Mouse (Mus musculus) kidney, embryonic 14.5 days (tissue): ENCODE results near the gene Slc23a2. TPM values are rescaled to one million over a fixed set of nuclear protein-coding genes. Genes with fewer than 3 reads are reported as not detected.

Experiments
- ATAC-seq: fragments of 200-750 bp; cut with Nextera tagmentation; 2 replicates; pipeline ENCODE4 v1.8.0; 2017; ENCODE audit warnings: moderate number of reproducible peaks, mild to moderate bottlenecking, moderate TSS enrichment, moderate library complexity; ENCODE audit not compliant: low FRiP score, low TSS enrichment
- H3K27ac ChIP-seq: fragments of 300-500 bp; sonication (generic); 2 replicates; pipeline ENCODE4 v1.5.1; 2014; ENCODE audit warnings: low read depth, mild to moderate bottlenecking, low read length, moderate library complexity, mixed read lengths
- H3K27me3 ChIP-seq: fragments of 300-500 bp; sonication (generic); 2 replicates; pipeline ENCODE4 v1.6.1; 2014; ENCODE audit warnings: mild to moderate bottlenecking, low read length; ENCODE audit not compliant: control insufficient read depth, insufficient read depth
- H3K36me3 ChIP-seq: fragments of 300-500 bp; sonication (generic); 2 replicates; pipeline ENCODE4 v1.6.1; 2014; ENCODE audit warnings: low read length, mixed read lengths; ENCODE audit not compliant: control insufficient read depth, insufficient read depth
- H3K4me1 ChIP-seq: fragments of 300-500 bp; sonication (generic); 2 replicates; pipeline ENCODE4 v1.6.1; 2014; ENCODE audit warnings: low read length, mixed read lengths; ENCODE audit not compliant: control insufficient read depth, insufficient read depth
- H3K4me2 ChIP-seq: fragments of 300-500 bp; sonication (generic); replicated peaks from 2 replicates; pipeline ENCODE4 v1.6.1; 2014; ENCODE audit warnings: low read depth, mild to moderate bottlenecking, low read length
- H3K4me3 ChIP-seq: fragments of 300-500 bp; sonication (generic); 2 replicates; pipeline ENCODE4 v1.5.1; 2014; ENCODE audit warnings: mild to moderate bottlenecking, low read length
- H3K9ac ChIP-seq: fragments of 300-500 bp; sonication (generic); 2 replicates; pipeline ENCODE4 v1.6.1; 2014; ENCODE audit warnings: low read depth, mild to moderate bottlenecking, low read length, moderate library complexity
- H3K9me3 ChIP-seq: fragments of 300-500 bp; sonication (generic); 2 replicates; pipeline ENCODE4 v1.6.1; 2016; ENCODE audit warnings: low read length; ENCODE audit not compliant: control insufficient read depth
- WGBS: fragments of 180-500 bp; shearing (Covaris S2); extraction: QIAGEN DNeasy Blood & Tissue Kit; methylation state at CpG from one replicate; pipeline ENCODE4 v1.1.7; 2014; 5-methylcytosine and 5-hydroxymethylcytosine counted together
- polyA plus RNA-seq: library from polyadenylated mRNA; unstranded; fragments of >200 nt; fragmentation: Nextera tagmentation; extraction: Ambion mirVana; gene quantifications from 2 replicates; pipeline ENCODE4 v1.2.1, GENCODE M21; 2014

Gene Slc23a2
- polyA plus RNA-seq, 1 experiment from 2014 or later, result 18.0 TPM

- 67% methylated on average over 2 of the region's 2 CpGs for WGBS
Observed at GRCm38 (mm10) chr2:132111905-132112304, 33.0 kb downstream of the Slc23a2 start.

GRCm38 (mm10) chr2:132111266-132111665 lies 33.6 kb downstream of the Slc23a2 start:
- Histone ChIP-seq H3K9ac (no peak overlapping the region), H3K4me3 (no peak overlapping the region), H3K27me3 (no peaks in the 10 kb centered on the region), H3K4me2 (no peak overlapping the region), H3K9me3 (no peaks in the 10 kb centered on the region), H3K36me3 (no peaks in the 10 kb centered on the region), H3K4me1 (peaks cover 26% of the 10 kb centered on the region; the same call in 1 of the 2 replicates), H3K27ac (no peak overlapping the region)
- WGBS, result 48% methylated on average over 9 of the region's 9 CpGs
- 0 out of 2 replicates have a peak, but pooled peaks have one; percentile 9 for ATAC-seq

More at GRCm38 (mm10) chr2:132111905-132112304, 33.0 kb downstream of the Slc23a2 start:
- no peak for ATAC-seq
- H3K36me3 ChIP-seq, result no peaks in the 10 kb centered on the region
- H3K4me3 ChIP-seq, result no peak overlapping the region
- no peak overlapping the region for H3K9ac ChIP-seq
- H3K27ac ChIP-seq, result no peak overlapping the region
- H3K4me1 ChIP-seq, result peaks cover 23% of the 10 kb centered on the region; the same call in 1 of the 2 replicates
- H3K9me3 ChIP-seq, result no peaks in the 10 kb centered on the region
- H3K27me3 ChIP-seq, result no peaks in the 10 kb centered on the region
- no peak overlapping the region for H3K4me2 ChIP-seq

GRCm38 (mm10) chr2:132110702-132111101 lies 34.2 kb downstream of the Slc23a2 start:
- WGBS, result 45% methylated on average over 3 of the region's 3 CpGs
- no peak overlapping the region for H3K27ac ChIP-seq
- H3K4me2 ChIP-seq, result no peak overlapping the region
- no peaks in the 10 kb centered on the region for H3K36me3 ChIP-seq
- H3K4me1 ChIP-seq, result peaks cover 28% of the 10 kb centered on the region; the same call in 1 of the 2 replicates
- no peak overlapping the region for H3K4me3 ChIP-seq
- no peak overlapping the region for H3K9ac ChIP-seq
- no peaks in the 10 kb centered on the region for H3K27me3 ChIP-seq
- no peaks in the 10 kb centered on the region for H3K9me3 ChIP-seq
- ATAC-seq, result no peak

- H3K36me3 ChIP-seq, result no peaks in the 10 kb centered on the region
- no peaks in the 10 kb centered on the region for H3K9me3 ChIP-seq
- H3K4me3 ChIP-seq, result no peak overlapping the region
- no peak overlapping the region for H3K27ac ChIP-seq
- no peak overlapping the region for H3K4me2 ChIP-seq
- 91% methylated on average over 9 of the region's 9 CpGs for WGBS
- no peak overlapping the region for H3K9ac ChIP-seq
- no peaks in the 10 kb centered on the region for H3K27me3 ChIP-seq
- H3K4me1 ChIP-seq, result peaks cover 14% of the 10 kb centered on the region; the same call in 1 of the 2 replicates
- no peak for ATAC-seq
Observed at GRCm38 (mm10) chr2:132108988-132109387, 35.9 kb downstream of the Slc23a2 start.

- 49% methylated on average over 9 of the region's 9 CpGs for WGBS
- peaks cover 26% of the 10 kb centered on the region; the same call in 1 of the 2 replicates for H3K4me1 ChIP-seq
- no peak for ATAC-seq
- no peaks in the 10 kb centered on the region for H3K9me3 ChIP-seq
- no peaks in the 10 kb centered on the region for H3K36me3 ChIP-seq
- no peak overlapping the region for H3K9ac ChIP-seq
- H3K27me3 ChIP-seq, result no peaks in the 10 kb centered on the region
- no peak overlapping the region for H3K4me2 ChIP-seq
- no peak overlapping the region; the same call in 1 of the 2 replicates for H3K27ac ChIP-seq
- no peak overlapping the region for H3K4me3 ChIP-seq
Observed at GRCm38 (mm10) chr2:132107611-132108010, 37.3 kb downstream of the Slc23a2 start.

GRCm38 (mm10) chr2:132106069-132106468 lies 38.8 kb downstream of the Slc23a2 start:
- H3K4me1 ChIP-seq, result peaks cover 28% of the 10 kb centered on the region; the same call in 1 of the 2 replicates
- no peaks in the 10 kb centered on the region for H3K36me3 ChIP-seq
- H3K27me3 ChIP-seq, result no peaks in the 10 kb centered on the region
- 58% methylated on average over 5 of the region's 5 CpGs for WGBS
- no peaks in the 10 kb centered on the region for H3K9me3 ChIP-seq
- no peak overlapping the region for H3K4me2 ChIP-seq
- no peak overlapping the region for H3K27ac ChIP-seq
- H3K9ac ChIP-seq, result no peak overlapping the region
- ATAC-seq, result no peak
- H3K4me3 ChIP-seq, result no peak overlapping the region

- peak; percentile 86 for ATAC-seq
- WGBS, result 6% methylated on average over 8 of the region's 8 CpGs
- Histone ChIP-seq H3K27ac (peak overlapping the region; percentile 4; the same call in 1 of the 2 replicates), H3K36me3 (no peaks in the 10 kb centered on the region; the same call in 1 of the 2 replicates), H3K4me2 (peak overlapping the region; percentile 0; the same call in 1 of the 2 replicates), H3K27me3 (no peaks in the 10 kb centered on the region), H3K9me3 (no peaks in the 10 kb centered on the region), H3K4me1 (peaks cover 37% of the 10 kb centered on the region), H3K4me3 (no peak overlapping the region), H3K9ac (no peak overlapping the region)
Observed at GRCm38 (mm10) chr2:132103265-132103664, 41.6 kb downstream of the Slc23a2 start.

- Histone ChIP-seq H3K9me3 (no peaks in the 10 kb centered on the region), H3K36me3 (no peaks in the 10 kb centered on the region; the same call in 1 of the 2 replicates), H3K4me2 (peak overlapping the region; percentile 0; the same call in 1 of the 2 replicates), H3K9ac (0 out of 2 replicates have a peak overlapping the region, but pooled peaks have one; percentile 12), H3K4me3 (no peak overlapping the region), H3K27me3 (no peaks in the 10 kb centered on the region), H3K27ac (peak overlapping the region; percentile 4; the same call in 1 of the 2 replicates), H3K4me1 (peaks cover 36% of the 10 kb centered on the region)
- WGBS, result 56% methylated on average over 10 of the region's 10 CpGs
- no peak for ATAC-seq
Observed at GRCm38 (mm10) chr2:132102505-132103130, 42.3 kb downstream of the Slc23a2 start.
